Mouse (Mus musculus): ENCODE measurements around the gene Sptbn4. TPM values are rescaled to one million over a fixed set of nuclear protein-coding genes. Genes with fewer than 3 reads are reported as not detected.

Gene Sptbn4
- polyA plus RNA-seq, 1 experiment: 0.23 TPM

DNA sequence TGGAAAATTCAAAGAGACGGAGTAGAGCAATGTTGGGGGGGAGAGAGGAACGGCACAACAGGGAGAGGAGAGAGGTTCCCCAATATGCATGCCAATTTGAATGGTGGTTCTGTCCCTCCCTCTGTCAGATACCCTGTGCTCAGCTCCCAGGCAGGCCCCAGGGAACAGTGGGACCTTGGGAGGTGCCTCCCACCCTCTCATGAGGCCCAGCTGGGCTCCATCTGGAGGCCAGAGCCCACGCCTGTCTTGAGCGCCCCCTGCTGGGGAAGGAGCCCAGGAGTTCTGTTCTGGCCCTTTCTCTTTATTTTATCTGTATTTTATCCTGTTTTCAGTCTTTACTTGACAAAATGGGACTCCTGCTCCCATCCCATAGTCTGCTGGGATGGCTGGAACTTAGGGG, 62.8 kb downstream of the Sptbn4 start:
- Histone ChIP-seq H3K27me3 (ENCODE audit: control insufficient read depth, insufficient read depth, low read length) (no peaks in the 10 kb centered on the region), H3K4me3 (ENCODE audit: extremely low read depth, insufficient read depth, insufficient read length) (no peak overlapping the region), H3K36me3 (ENCODE audit: control insufficient read depth, insufficient read depth, low read length) (no peaks in the 10 kb centered on the region), H3K27ac (ENCODE audit: insufficient read depth, low read length) (no peak overlapping the region), H3K4me1 (ENCODE audit: control insufficient read depth, insufficient read depth, insufficient read length) (no peaks in the 10 kb centered on the region)
- DNase-seq (ENCODE audit: low read depth in 1 of 2, low spot score in 2 of 2): peak in 1 of 2 experiments; percentile 66
- 41% methylated on average over 4 of the region's 4 CpGs for WGBS
- TF ChIP-seq POLR2A (IDR thresholded peaks at IDR 0.05; ENCODE audit: low read depth, low read length): no peak
- TF ChIP-seq CTCF (IDR thresholded peaks at IDR 0.05; ENCODE audit: extremely low read depth, insufficient read depth, insufficient read length, insufficient replicate concordance): peak; percentile 84; the same call in 1 of the 2 replicates

GRCm38 (mm10) chr7:27384134-27384533, 63.4 kb downstream of the Sptbn4 start:
- no peaks in the 10 kb centered on the region for H3K4me1 ChIP-seq (ENCODE audit: control insufficient read depth, insufficient read depth, insufficient read length)
- 93% methylated on average over 5 of the region's 5 CpGs for WGBS
- no peak for DNase-seq (ENCODE audit: low read depth in 1 of 2, low spot score in 2 of 2)

DNA sequence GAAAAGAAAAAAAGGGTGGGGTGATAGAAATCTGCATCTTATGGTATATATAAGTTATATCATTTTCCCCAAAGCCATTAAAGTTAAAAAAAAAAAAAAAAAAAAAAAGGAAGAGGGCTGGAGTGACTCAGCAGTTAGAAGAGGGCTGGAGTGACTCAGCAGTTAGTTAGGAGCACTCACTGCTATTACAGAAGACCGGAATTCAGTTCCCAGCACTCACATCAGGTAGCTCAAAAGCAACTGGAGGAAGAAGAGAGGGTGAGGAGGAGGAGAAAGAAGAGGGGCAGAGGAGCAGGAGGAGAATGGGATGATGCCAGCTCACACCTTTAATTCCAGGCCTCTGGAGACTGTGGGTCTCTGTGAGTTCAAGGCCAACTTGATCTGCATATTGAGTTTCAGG, 64.3 kb downstream of the Sptbn4 start:
- no peak for DNase-seq (ENCODE audit: low read depth in 1 of 2, low spot score in 2 of 2)
- no peak overlapping the region for H3K27ac ChIP-seq (ENCODE audit: insufficient read depth, low read length)
- H3K4me3 ChIP-seq (ENCODE audit: extremely low read depth, insufficient read depth, insufficient read length): no peak overlapping the region
- no peaks in the 10 kb centered on the region for H3K4me1 ChIP-seq (ENCODE audit: control insufficient read depth, insufficient read depth, insufficient read length)
- 29% methylated on average over 1 of the region's 1 CpGs for WGBS
- TF ChIP-seq CTCF (IDR thresholded peaks at IDR 0.05; ENCODE audit: extremely low read depth, insufficient read depth, insufficient read length, insufficient replicate concordance) (no peak), POLR2A (IDR thresholded peaks at IDR 0.05; ENCODE audit: low read depth, low read length) (no peak)
- H3K27me3 ChIP-seq (ENCODE audit: control insufficient read depth, insufficient read depth, low read length): no peaks in the 10 kb centered on the region
- no peaks in the 10 kb centered on the region for H3K36me3 ChIP-seq (ENCODE audit: control insufficient read depth, insufficient read depth, low read length)

More at GRCm38 (mm10) chr7:27384134-27384533, 63.4 kb downstream of the Sptbn4 start:
- no peak for TF ChIP-seq CTCF (IDR thresholded peaks at IDR 0.05; ENCODE audit: extremely low read depth, insufficient read depth, insufficient read length, insufficient replicate concordance)
- no peak for TF ChIP-seq POLR2A (IDR thresholded peaks at IDR 0.05; ENCODE audit: low read depth, low read length)
- no peak overlapping the region for H3K4me3 ChIP-seq (ENCODE audit: extremely low read depth, insufficient read depth, insufficient read length)
- no peaks in the 10 kb centered on the region for H3K36me3 ChIP-seq (ENCODE audit: control insufficient read depth, insufficient read depth, low read length)
- no peak overlapping the region for H3K27ac ChIP-seq (ENCODE audit: insufficient read depth, low read length)
- H3K27me3 ChIP-seq (ENCODE audit: control insufficient read depth, insufficient read depth, low read length): no peaks in the 10 kb centered on the region

GRCm38 (mm10) chr7:27381560-27381959, 65.9 kb downstream of the Sptbn4 start:
- 59% methylated on average over 4 of the region's 4 CpGs for WGBS
- 0 out of 2 replicates have a peak, but pooled peaks cover under 1% of the 10 kb centered on the region for H3K27me3 ChIP-seq (ENCODE audit: control insufficient read depth, insufficient read depth, low read length)
- no peak overlapping the region for H3K4me3 ChIP-seq (ENCODE audit: extremely low read depth, insufficient read depth, insufficient read length)
- H3K4me1 ChIP-seq (ENCODE audit: control insufficient read depth, insufficient read depth, insufficient read length): no peaks in the 10 kb centered on the region
- H3K27ac ChIP-seq (ENCODE audit: insufficient read depth, low read length): no peak overlapping the region
- TF ChIP-seq CTCF (IDR thresholded peaks at IDR 0.05; ENCODE audit: extremely low read depth, insufficient read depth, insufficient read length, insufficient replicate concordance) (no peak), POLR2A (IDR thresholded peaks at IDR 0.05; ENCODE audit: low read depth, low read length) (no peak)
- no peaks in the 10 kb centered on the region for H3K36me3 ChIP-seq (ENCODE audit: control insufficient read depth, insufficient read depth, low read length)
- DNase-seq (ENCODE audit: low read depth in 1 of 2, low spot score in 2 of 2): no peak

DNA sequence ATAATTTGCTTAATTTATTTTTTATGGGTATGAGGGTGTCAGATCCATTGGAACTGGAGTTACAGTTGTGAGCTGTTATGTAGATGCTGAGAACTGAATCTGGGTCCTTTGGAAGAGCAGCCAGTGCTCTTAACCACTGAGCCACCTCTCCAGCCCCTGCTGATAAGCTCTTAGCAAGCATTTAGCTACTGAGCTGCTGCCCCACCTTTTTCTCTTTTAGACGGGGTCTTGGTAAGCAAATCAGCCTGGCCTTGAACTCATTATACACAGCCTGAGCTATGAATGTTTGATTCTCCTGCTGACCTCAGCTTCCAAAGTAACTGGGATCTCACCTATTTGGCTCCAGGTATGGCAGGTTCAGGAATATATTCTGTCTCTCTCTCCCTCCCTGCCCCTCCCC, 66.5 kb downstream of the Sptbn4 start:
- 70% methylated on average over 1 of the region's 1 CpGs for WGBS
- DNase-seq (ENCODE audit: low read depth in 1 of 2, low spot score in 2 of 2): no peak
- no peak for TF ChIP-seq CTCF (IDR thresholded peaks at IDR 0.05; ENCODE audit: extremely low read depth, insufficient read depth, insufficient read length, insufficient replicate concordance)
- no peak for TF ChIP-seq POLR2A (IDR thresholded peaks at IDR 0.05; ENCODE audit: low read depth, low read length)
- H3K4me3 ChIP-seq (ENCODE audit: extremely low read depth, insufficient read depth, insufficient read length): no peak overlapping the region
- 0 out of 2 replicates have a peak, but pooled peaks cover 2% of the 10 kb centered on the region for H3K27me3 ChIP-seq (ENCODE audit: control insufficient read depth, insufficient read depth, low read length)
- no peaks in the 10 kb centered on the region for H3K36me3 ChIP-seq (ENCODE audit: control insufficient read depth, insufficient read depth, low read length)
- H3K27ac ChIP-seq (ENCODE audit: insufficient read depth, low read length): no peak overlapping the region
- H3K4me1 ChIP-seq (ENCODE audit: control insufficient read depth, insufficient read depth, insufficient read length): no peaks in the 10 kb centered on the region

GRCm38 (mm10) chr7:27379836-27380235, 67.7 kb downstream of the Sptbn4 start:
- DNase-seq (ENCODE audit: low read depth in 1 of 2, low spot score in 2 of 2): no peak
- H3K4me3 ChIP-seq (ENCODE audit: extremely low read depth, insufficient read depth, insufficient read length): no peak overlapping the region
- peaks cover 10% of the 10 kb centered on the region for H3K27me3 ChIP-seq (ENCODE audit: control insufficient read depth, insufficient read depth, low read length)
- no peaks in the 10 kb centered on the region; the same call in 1 of the 2 replicates for H3K4me1 ChIP-seq (ENCODE audit: control insufficient read depth, insufficient read depth, insufficient read length)
- WGBS: 90% methylated on average over 6 of the region's 6 CpGs
- H3K36me3 ChIP-seq (ENCODE audit: control insufficient read depth, insufficient read depth, low read length): no peaks in the 10 kb centered on the region
- TF ChIP-seq CTCF (IDR thresholded peaks at IDR 0.05; ENCODE audit: extremely low read depth, insufficient read depth, insufficient read length, insufficient replicate concordance) (no peak), POLR2A (IDR thresholded peaks at IDR 0.05; ENCODE audit: low read depth, low read length) (no peak)
- H3K27ac ChIP-seq (ENCODE audit: insufficient read depth, low read length): no peak overlapping the region

GRCm38 (mm10) chr7:27378431-27378830, 69.1 kb downstream of the Sptbn4 start:
- H3K27me3 ChIP-seq (ENCODE audit: control insufficient read depth, insufficient read depth, low read length): peaks cover 10% of the 10 kb centered on the region
- H3K4me3 ChIP-seq (ENCODE audit: extremely low read depth, insufficient read depth, insufficient read length): no peak overlapping the region
- TF ChIP-seq POLR2A (IDR thresholded peaks at IDR 0.05; ENCODE audit: low read depth, low read length): no peak
- TF ChIP-seq CTCF (IDR thresholded peaks at IDR 0.05; ENCODE audit: extremely low read depth, insufficient read depth, insufficient read length, insufficient replicate concordance): peak; percentile 6; the same call in 1 of the 2 replicates
- DNase-seq (ENCODE audit: low read depth in 1 of 2, low spot score in 2 of 2): no peak
- WGBS: 23% methylated on average over 4 of the region's 4 CpGs
- no peaks in the 10 kb centered on the region; the same call in 1 of the 2 replicates for H3K4me1 ChIP-seq (ENCODE audit: control insufficient read depth, insufficient read depth, insufficient read length)
- H3K27ac ChIP-seq (ENCODE audit: insufficient read depth, low read length): no peak overlapping the region
- no peaks in the 10 kb centered on the region for H3K36me3 ChIP-seq (ENCODE audit: control insufficient read depth, insufficient read depth, low read length)

Measured in spleen, adult 2 months (tissue).